Comparison of ENCODE assay signal across 8 mouse cellular contexts in the genomic region with DNA sequence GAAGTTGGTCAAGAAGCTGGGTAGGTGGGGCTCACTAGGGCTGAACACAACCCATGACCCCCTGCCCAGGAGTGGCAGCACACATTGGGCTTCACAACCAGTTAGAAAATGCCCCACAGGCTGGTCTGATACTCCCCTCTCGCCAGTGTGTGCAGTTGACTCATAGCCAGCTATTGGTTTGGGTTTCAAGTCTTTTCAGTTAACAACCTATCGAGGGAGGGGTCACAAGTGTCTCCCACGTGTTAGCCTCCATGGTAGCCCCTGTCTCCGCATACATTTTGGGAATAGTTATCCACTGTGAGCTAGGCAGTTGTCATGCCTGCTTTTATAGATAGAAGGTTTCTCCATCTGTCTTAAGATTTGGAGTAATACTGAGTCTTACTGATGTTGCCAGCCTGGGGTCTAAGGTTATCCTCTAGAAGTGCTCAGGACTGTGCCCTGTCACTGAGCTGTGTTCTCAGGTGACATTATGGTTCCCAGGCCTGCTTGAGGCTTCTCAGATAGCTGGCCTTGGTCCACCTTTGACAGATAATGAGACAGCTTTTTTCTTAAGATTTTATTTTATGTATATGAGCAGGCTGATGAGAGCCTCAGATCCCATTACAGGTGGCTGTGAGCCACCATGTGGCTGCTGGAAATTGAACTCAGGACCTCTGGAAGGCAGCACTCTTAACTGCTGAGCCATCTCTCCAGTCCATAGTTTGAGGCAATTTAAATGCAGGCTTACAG. TPM values are rescaled to one million over a fixed set of nuclear protein-coding genes. Genes with fewer than 3 reads are reported as not detected.
DNase-seq lines count a peak whose midpoint lies in the region; ATAC-seq and TF ChIP-seq lines count a peak whose summit lies in the region.

No protein-coding gene starts in this region.

- peak overlapping the region; percentile 99 for H3K9ac ChIP-seq in forebrain, embryonic 12.5 days
- peak overlapping the region; percentile 84 for H3K9ac ChIP-seq in liver, embryonic 14.5 days (replicated peaks)

- intact Hi-C loops in gastrocnemius, adult 2 months (cut with DNase I), result loop anchor here (2.0 to 5.0 kb wide), 2 partner anchors 21 to 102 kb away; partner anchors contain the start of gene Tead3
- intact Hi-C loops in gastrocnemius, postnatal 14 days (cut with DNase I; ENCODE audit: low total_unique reads), result no loop called here
- intact Hi-C loops in gastrocnemius, postnatal 36 days (cut with DNase I), result loop anchor here (2.0 kb wide), 1 partner anchor 19 kb away; no protein-coding TSS in a partner anchor

- no peak for DNase-seq in gastrocnemius, adult 2 months
- no peak for DNase-seq in gastrocnemius, postnatal 14 days
- peak; percentile 34 for DNase-seq in A20 (ENCODE audit: low read depth, low spot score)
- DNase-seq in liver, embryonic 14.5 days (ENCODE audit: low read depth in 3 of 3, low spot score in 3 of 3), result no peak
- no peak for DNase-seq in frontal cortex, postnatal 10 days (ENCODE audit: low spot score in 2 of 2)
- DNase-seq in gastrocnemius, postnatal 36 days, result no peak
- no peak for DNase-seq in cerebellum, postnatal 4 days (ENCODE audit: low spot score in 2 of 2)

- peak overlapping the region; percentile 88 for H3K27ac ChIP-seq in gastrocnemius, adult 2 months
- peak overlapping the region; percentile 96 for H3K27ac ChIP-seq in forebrain, embryonic 12.5 days
- H3K27ac ChIP-seq in liver, embryonic 14.5 days, result peak overlapping the region; percentile 58

- no peak for TF ChIP-seq EP300 in liver, embryonic 14.5 days (IDR thresholded peaks at IDR 0.05; ENCODE audit: low read depth)

- no peaks in the 10 kb centered on the region for H3K27me3 ChIP-seq in forebrain, embryonic 12.5 days
- H3K27me3 ChIP-seq in liver, embryonic 14.5 days (ENCODE audit: control insufficient read depth, insufficient read depth, low read length), result no peaks in the 10 kb centered on the region

- peak overlapping the region; percentile 87 for H3K4me2 ChIP-seq in forebrain, embryonic 12.5 days
- H3K4me2 ChIP-seq in liver, embryonic 14.5 days (ENCODE audit: low read depth), result peak overlapping the region; percentile 85

- no peak for ATAC-seq in forebrain, embryonic 12.5 days (ENCODE audit: low FRiP score)
- ATAC-seq in liver, embryonic 14.5 days (ENCODE audit: insufficient read depth), result no peak

- peaks cover 30% of the 10 kb centered on the region for H3K4me1 ChIP-seq in forebrain, embryonic 12.5 days
- H3K4me1 ChIP-seq in liver, embryonic 14.5 days (replicated peaks; ENCODE audit: control insufficient read depth in 2 of 2, insufficient read depth in 2 of 2, low read length in 1 of 2), result peaks cover 4 to 16% of the 10 kb centered on the region in 2 experiments

- no peak for TF ChIP-seq CTCF in gastrocnemius, adult 2 months (IDR thresholded peaks at IDR 0.05)
- TF ChIP-seq CTCF in liver, embryonic 14.5 days (IDR thresholded peaks at IDR 0.05; ENCODE audit: low read depth), result no peak

- H3K4me3 ChIP-seq in gastrocnemius, adult 2 months, result peak overlapping the region; percentile 86
- H3K4me3 ChIP-seq in forebrain, embryonic 12.5 days (replicated peaks), result peak overlapping the region; percentile 90
- peak overlapping the region; percentile 71 for H3K4me3 ChIP-seq in liver, embryonic 14.5 days (ENCODE audit: insufficient read depth in 1 of 2, low read depth in 2 of 2, low read length in 2 of 2)

- 8% methylated on average over 4 of the region's 4 CpGs for WGBS in forebrain, embryonic 12.5 days
- 5% methylated on average over 4 of the region's 4 CpGs for WGBS in liver, embryonic 14.5 days (ENCODE audit: insufficient replicate concordance)

- peaks cover 34% of the 10 kb centered on the region for H3K36me3 ChIP-seq in forebrain, embryonic 12.5 days (replicated peaks)
- peaks cover 23% of the 10 kb centered on the region for H3K36me3 ChIP-seq in liver, embryonic 14.5 days (replicated peaks; ENCODE audit: control insufficient read depth, insufficient read depth, low read depth)

- peaks cover under 1% of the 10 kb centered on the region; the same call in 1 of the 2 replicates for H3K9me3 ChIP-seq in forebrain, embryonic 12.5 days
- no peaks in the 10 kb centered on the region for H3K9me3 ChIP-seq in liver, embryonic 14.5 days (ENCODE audit: control insufficient read depth, low read length)

RNA-seq across cellular contexts. Expression of gene Rpl10a, which starts 1.4 kb away (rescaled TPM):
- 100 to 1,000 TPM; 382 to 410 TPM for total RNA-seq in gastrocnemius, adult 2 months (2021)
- 100 to 1,000 TPM; 541 to 620 TPM for total RNA-seq in gastrocnemius, postnatal 14 days (2021)
- 370 and 384 TPM in 2 replicates for polyA plus RNA-seq in forebrain, embryonic 12.5 days (2016; fragmentation: Nextera tagmentation; extraction: Ambion mirVana)
- 1,169 and 1,992 TPM in 2 replicates for polyA plus RNA-seq in liver, embryonic 14.5 days (2012; rRNA removed)
- polyA plus RNA-seq in liver, embryonic 14.5 days (2014; fragmentation: Nextera tagmentation; extraction: Ambion mirVana), result 506 and 510 TPM in 2 replicates
- 100 to 1,000 TPM; 327 to 414 TPM for total RNA-seq in gastrocnemius, postnatal 36 days (2021)

RNA-seq across cellular contexts. Expression of gene Fance, which starts 16.3 kb away (rescaled TPM):
- total RNA-seq in gastrocnemius, adult 2 months (2021), result 10 to 100 TPM in 1 of 2 experiments, 1 to 10 TPM in 1; 9.4 to 11.2 TPM
- total RNA-seq in gastrocnemius, postnatal 14 days (2021), result 10 to 100 TPM; 10.2 to 10.4 TPM
- 25.9 and 26.0 TPM in 2 replicates for polyA plus RNA-seq in forebrain, embryonic 12.5 days (2016; fragmentation: Nextera tagmentation; extraction: Ambion mirVana)
- polyA plus RNA-seq in liver, embryonic 14.5 days (2012; rRNA removed), result 4.5 and 5.5 TPM in 2 replicates
- polyA plus RNA-seq in liver, embryonic 14.5 days (2014; fragmentation: Nextera tagmentation; extraction: Ambion mirVana), result 9.4 and 10.4 TPM in 2 replicates
- total RNA-seq in gastrocnemius, postnatal 36 days (2021), result 10 to 100 TPM in 1 of 2 experiments, 1 to 10 TPM in 1; 7.0 to 10.3 TPM

RNA-seq across cellular contexts. Expression of gene Tead3, which starts 20.9 kb away (rescaled TPM):
- total RNA-seq in gastrocnemius, adult 2 months (2021), result 1 to 10 TPM; 6.9 to 7.4 TPM
- total RNA-seq in gastrocnemius, postnatal 14 days (2021), result 10 to 100 TPM in 1 of 2 experiments, 1 to 10 TPM in 1; 9.3 to 11.5 TPM
- polyA plus RNA-seq in forebrain, embryonic 12.5 days (2016; fragmentation: Nextera tagmentation; extraction: Ambion mirVana), result 4.2 and 5.1 TPM in 2 replicates
- 2.0 and 2.2 TPM in 2 replicates for polyA plus RNA-seq in liver, embryonic 14.5 days (2012; rRNA removed)
- 0.52 and 0.63 TPM in 2 replicates for polyA plus RNA-seq in liver, embryonic 14.5 days (2014; fragmentation: Nextera tagmentation; extraction: Ambion mirVana)
- 1 to 10 TPM; 5.7 to 8.1 TPM for total RNA-seq in gastrocnemius, postnatal 36 days (2021)

RNA-seq across cellular contexts. Expression of gene Tulp1, which starts 35.4 kb away (rescaled TPM):
- not detected for total RNA-seq in gastrocnemius, adult 2 months (2021)
- not detected for total RNA-seq in gastrocnemius, postnatal 14 days (2021)
- polyA plus RNA-seq in forebrain, embryonic 12.5 days (2016; fragmentation: Nextera tagmentation; extraction: Ambion mirVana), result 3.5 and 4.0 TPM in 2 replicates
- 0.12 and 0.26 TPM in 2 replicates for polyA plus RNA-seq in liver, embryonic 14.5 days (2012; rRNA removed)
- 0.28 and 0.42 TPM in 2 replicates for polyA plus RNA-seq in liver, embryonic 14.5 days (2014; fragmentation: Nextera tagmentation; extraction: Ambion mirVana)
- not detected for total RNA-seq in gastrocnemius, postnatal 36 days (2021)
